22 mouse cellular contexts compared by ENCODE assay signal in genomic region chr2:13161717-13162116, GRCm38 (mm10).
A peak's percentile ranks its signal among the peaks of the same experiment; 100 is the strongest.
DNase-seq lines count a peak whose midpoint lies in the region; ATAC-seq and TF ChIP-seq lines count a peak whose summit lies in the region.
"Had no signal": no experiment of that assay in that cellular context is flagged by ENCODE, and none has a peak within 500 bp of the region (broad histone marks: within the 10 kb centered on the region; RNA-seq: fewer than 3 reads in every experiment).

No protein-coding gene starts in this region.

- H3K9me3 ChIP-seq in liver, embryonic 12.5 days (replicated peaks) = no peaks in the 10 kb centered on the region
- no peaks in the 10 kb centered on the region for H3K9me3 ChIP-seq in MEL (replicated peaks; ENCODE audit: insufficient read depth, low read length)
- H3K9me3 ChIP-seq: embryonic facial prominence, embryonic 10.5 days; embryonic facial prominence, embryonic 12.5 days; forebrain, embryonic 13.5 days; forebrain, embryonic 15.5 days; G1E had no signal

- peaks cover 6% of the 10 kb centered on the region; the same call in 1 of the 2 replicates for H3K36me3 ChIP-seq in liver, embryonic 12.5 days
- H3K36me3 ChIP-seq in MEL (ENCODE audit: control insufficient read depth in 1 of 2, insufficient read depth in 2 of 2, low read length in 2 of 2) = peaks cover 0 to 4% of the 10 kb centered on the region in 2 experiments; a peak in 2 of 4 replicates
- H3K36me3 ChIP-seq: embryonic facial prominence, embryonic 10.5 days; embryonic facial prominence, embryonic 12.5 days; forebrain, embryonic 15.5 days had no signal

- TF ChIP-seq RAD21 in MEL (IDR thresholded peaks at IDR 0.05; ENCODE audit: low read depth, low read length) = no peak

- TF ChIP-seq EP300 in MEL (IDR thresholded peaks at IDR 0.05; ENCODE audit: low read depth in 1 of 2, low read length in 2 of 2) = no peak

- H3K4me3 ChIP-seq in liver, embryonic 12.5 days = no peak overlapping the region
- no peak overlapping the region for H3K4me3 ChIP-seq in MEL (ENCODE audit: control insufficient read depth in 1 of 2, insufficient read depth in 1 of 2, low read depth in 2 of 2, low read length in 2 of 2)
- H3K4me3 ChIP-seq: embryonic facial prominence, embryonic 10.5 days; embryonic facial prominence, embryonic 12.5 days; forebrain, embryonic 13.5 days; forebrain, embryonic 15.5 days had no signal

- H3K4me1 ChIP-seq in liver, embryonic 12.5 days = peaks cover 5% of the 10 kb centered on the region; the same call in 1 of the 2 replicates
- H3K4me1 ChIP-seq in MEL (ENCODE audit: control insufficient read depth in 1 of 2, insufficient read depth in 2 of 2, low read length in 2 of 2) = no peaks in the 10 kb centered on the region
- H3K4me1 ChIP-seq: embryonic facial prominence, embryonic 10.5 days; embryonic facial prominence, embryonic 12.5 days; forebrain, embryonic 13.5 days; forebrain, embryonic 15.5 days had no signal

- 65% methylated on average over 2 of the region's 2 CpGs for WGBS in liver, embryonic 12.5 days (ENCODE audit: insufficient replicate concordance)

- no peak overlapping the region for H3K27ac ChIP-seq in liver, embryonic 12.5 days
- H3K27ac ChIP-seq in MEL (ENCODE audit: control insufficient read depth, low read depth, low read length) = no peak overlapping the region
- H3K27ac ChIP-seq: embryonic facial prominence, embryonic 10.5 days; embryonic facial prominence, embryonic 12.5 days; forebrain, embryonic 13.5 days; forebrain, embryonic 15.5 days had no signal

- no peak overlapping the region for H3K4me2 ChIP-seq in liver, embryonic 12.5 days
- H3K4me2 ChIP-seq: embryonic facial prominence, embryonic 12.5 days; forebrain, embryonic 13.5 days; forebrain, embryonic 15.5 days had no signal

- ATAC-seq in liver, embryonic 12.5 days = peak; percentile 64; the same call in 1 of the 2 replicates
- ATAC-seq: CD4-positive, CD25-positive, alpha-beta regulatory T cell, adult 4 months; forebrain, embryonic 13.5 days; forebrain, embryonic 15.5 days; forebrain, postnatal 0 days had no signal

- no peak for TF ChIP-seq CTCF in MEL (IDR thresholded peaks at IDR 0.05 in 2 of 3, conservative IDR thresholded peaks at IDR 0.05 in 1 of 3; ENCODE audit: control insufficient read depth in 1 of 3, insufficient read depth in 1 of 3, low read depth in 2 of 3, low read length in 3 of 3, poor library complexity in 1 of 3, severe bottlenecking in 1 of 3)

- no peak overlapping the region for H3K9ac ChIP-seq in liver, embryonic 12.5 days
- H3K9ac ChIP-seq in MEL (ENCODE audit: control insufficient read depth, low read depth, low read length, poor library complexity, severe bottlenecking) = no peak overlapping the region
- H3K9ac ChIP-seq: embryonic facial prominence, embryonic 12.5 days; forebrain, embryonic 13.5 days; forebrain, embryonic 15.5 days; forebrain, postnatal 0 days had no signal

- H3K79me2 ChIP-seq in MEL (ENCODE audit: control insufficient read depth, insufficient read depth, low read length, poor library complexity) = no peaks in the 10 kb centered on the region; the same call in 1 of the 2 replicates

- no peaks in the 10 kb centered on the region for H3K27me3 ChIP-seq in liver, embryonic 12.5 days (replicated peaks)
- no peaks in the 10 kb centered on the region for H3K27me3 ChIP-seq in MEL (ENCODE audit: control insufficient read depth in 1 of 2, insufficient read depth in 2 of 2, low read length in 2 of 2)
- H3K27me3 ChIP-seq: embryonic facial prominence, embryonic 12.5 days; forebrain, embryonic 13.5 days; forebrain, embryonic 15.5 days had no signal

- DNase-seq in liver = no peak
- DNase-seq in MEL (ENCODE audit: low read depth, low spot score) = no peak
- peak; percentile 27 for DNase-seq in c-Kit-positive CD71-positive TER-119-positive erythroid progenitor cells, embryonic 14.5 days (ENCODE audit: low spot score)
- no peak for DNase-seq in urinary bladder, postnatal 25 days (ENCODE audit: low spot score)
- DNase-seq in cerebellum, postnatal 25 days = no peak
- DNase-seq: adrenal gland, adult 2 months; adrenal gland, postnatal 10 days; adrenal gland, postnatal 25 days; B cell, adult 2 months; cerebellum, adult 11 months; cerebellum, adult 18-20 months; cerebellum, adult 8-10 months; cerebellum, adult 9-11 months; cerebellum, postnatal 14 days; forebrain, postnatal 0 days had no signal

- no peak for TF ChIP-seq POLR2A in MEL (IDR thresholded peaks at IDR 0.05; ENCODE audit: control insufficient read depth in 1 of 2, insufficient read depth in 1 of 2, low read depth in 1 of 2, low read length in 2 of 2, poor library complexity in 1 of 2)

TF ChIP-seq in MEL, 35 proteins besides CTCF, POLR2A, EP300 and RAD21:
- TF ChIP-seq BHLHE40 (IDR thresholded peaks at IDR 0.05; ENCODE audit: borderline replicate concordance, low read depth, low read length) (no peak), MAFK (IDR thresholded peaks at IDR 0.05; ENCODE audit: borderline replicate concordance, low read depth, low read length) (peak; percentile 49; the same call in 1 of the 2 replicates)
